Mouse (Mus musculus) bone marrow macrophage, adult 2 months (primary cell): ENCODE results near the gene Tacc2. TPM values are rescaled to one million over a fixed set of nuclear protein-coding genes. Genes with fewer than 3 reads are reported as not detected.

Source experiments
- H3K27ac ChIP-seq: 2 replicates; pipeline ENCODE4 v1.5.1; 2012; ENCODE audit warnings: low read depth, low read length; ENCODE audit not compliant: insufficient read depth
- H3K4me1 ChIP-seq: 2 replicates; pipeline ENCODE4 v1.6.1; 2012; ENCODE audit warnings: low read length; ENCODE audit not compliant: control insufficient read depth, insufficient read depth
- H3K4me3 ChIP-seq: 2 replicates; pipeline ENCODE4 v1.5.1; 2012; ENCODE audit warnings: mild to moderate bottlenecking, low read length, moderate library complexity; ENCODE audit not compliant: insufficient read depth
- CTCF ChIP-seq: IDR thresholded peaks from 2 replicates; pipeline ENCODE4 v1.5.1; 2012; ENCODE audit warnings: low read depth, mild to moderate bottlenecking, low read length, moderate library complexity
- POLR2A ChIP-seq: IDR thresholded peaks from 2 replicates; pipeline ENCODE4 v1.6.1; 2012; ENCODE audit warnings: mild to moderate bottlenecking, low read depth, low read length, borderline replicate concordance
- polyA plus RNA-seq: library from polyadenylated mRNA; stranded (reverse); fragments of >200 nt; gene quantifications from 2 replicates; pipeline ENCODE4 v1.2.4, GENCODE M21; 2012; ENCODE audit not compliant: missing spikeins, insufficient read depth, insufficient read length

Tacc2 gene
- polyA plus RNA-seq, 1 experiment = 2.9 TPM

DNA sequence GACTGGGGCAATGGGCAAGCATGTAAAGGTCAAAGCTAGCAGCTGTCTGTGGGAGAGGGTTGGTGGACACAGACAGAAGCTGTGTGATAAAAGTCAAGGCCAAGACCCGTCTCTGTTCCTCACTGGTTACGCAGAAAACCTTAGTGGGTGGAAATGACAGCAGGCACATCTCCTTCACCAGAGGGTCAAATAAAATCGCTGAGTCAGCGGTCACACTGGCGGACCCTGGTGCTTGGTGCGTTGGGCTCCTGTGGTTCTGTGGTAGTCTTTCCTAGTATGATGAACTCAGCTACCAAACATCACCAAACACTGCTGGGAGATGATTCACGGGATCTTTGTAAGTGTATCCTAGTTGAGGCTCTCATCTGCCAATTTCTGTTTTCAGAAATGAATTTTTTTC, 52.8 kb downstream of the Tacc2 start:
- H3K27ac ChIP-seq = no peak overlapping the region
- TF ChIP-seq POLR2A = no peak
- TF ChIP-seq CTCF = no peak
- no peak overlapping the region for H3K4me3 ChIP-seq
- peaks cover 21% of the 10 kb centered on the region for H3K4me1 ChIP-seq

- peaks cover 21% of the 10 kb centered on the region for H3K4me1 ChIP-seq
- TF ChIP-seq CTCF (no peak), POLR2A (no peak)
- H3K4me3 ChIP-seq = no peak overlapping the region
- no peak overlapping the region for H3K27ac ChIP-seq
These were observed 53.7 kb downstream of the Tacc2 start for GRCm38 (mm10) chr7:130630956-130631355.

GRCm38 (mm10) chr7:130631553-130632378, 54.5 kb downstream of the Tacc2 start:
- H3K27ac ChIP-seq = no peak overlapping the region
- no peak for TF ChIP-seq CTCF
- no peak for TF ChIP-seq POLR2A
- H3K4me3 ChIP-seq = no peak overlapping the region
- H3K4me1 ChIP-seq = peaks cover 23% of the 10 kb centered on the region

DNA sequence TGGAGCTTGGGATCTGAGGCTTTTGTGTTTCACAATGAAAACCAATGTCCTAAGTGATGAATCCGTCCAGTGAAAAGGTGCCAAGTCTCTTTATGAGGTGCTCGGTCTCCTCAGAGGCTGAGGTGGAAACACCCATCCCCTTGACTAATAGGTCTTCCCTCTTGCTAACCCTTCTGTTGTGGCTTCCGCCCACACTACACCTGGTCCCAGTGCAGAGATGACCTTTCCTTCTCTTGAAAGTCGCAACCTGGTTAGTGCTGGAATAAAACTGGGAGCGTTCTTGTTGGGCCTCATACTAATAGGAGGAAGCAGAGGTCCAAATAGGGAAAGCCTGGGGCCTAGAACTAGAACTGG, 55.1 kb downstream of the Tacc2 start:
- TF ChIP-seq CTCF = no peak
- no peak for TF ChIP-seq POLR2A
- Histone ChIP-seq H3K4me3 (no peak overlapping the region), H3K4me1 (peaks cover 23% of the 10 kb centered on the region), H3K27ac (no peak overlapping the region)

DNA sequence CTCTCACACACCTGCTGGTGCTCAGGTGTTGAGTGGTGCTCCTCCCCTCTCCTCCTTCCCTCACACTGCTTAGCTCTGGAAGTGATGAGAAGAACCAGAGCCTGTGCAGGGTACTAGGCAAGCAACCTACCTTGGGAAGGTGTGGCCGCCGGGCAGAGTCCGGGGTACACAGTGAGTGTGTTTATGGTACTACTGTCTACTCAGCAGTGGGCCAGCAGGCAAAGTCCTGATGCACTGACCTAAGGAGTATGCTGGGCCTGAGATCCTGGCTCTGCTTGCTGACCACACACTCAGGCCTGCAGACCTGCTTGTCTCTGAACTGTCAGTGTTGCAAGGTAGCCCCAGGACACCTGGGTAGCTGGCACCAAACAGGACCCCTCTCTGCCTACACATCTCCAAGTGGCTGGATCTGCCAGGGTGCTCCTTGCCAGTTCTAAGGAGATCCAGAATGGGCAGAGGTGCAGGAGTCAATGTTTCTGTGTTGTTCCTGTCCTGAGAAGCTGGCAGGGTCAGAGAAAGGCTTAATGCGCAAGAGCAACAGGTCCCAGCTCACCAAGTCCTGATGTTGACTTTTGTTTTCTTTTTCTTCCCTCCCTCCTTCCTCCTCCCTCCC, 57.1 kb downstream of the Tacc2 start:
- Histone ChIP-seq H3K4me3 (no peak overlapping the region), H3K4me1 (peaks cover 15% of the 10 kb centered on the region), H3K27ac (no peak overlapping the region)
- TF ChIP-seq POLR2A = no peak
- no peak for TF ChIP-seq CTCF

DNA sequence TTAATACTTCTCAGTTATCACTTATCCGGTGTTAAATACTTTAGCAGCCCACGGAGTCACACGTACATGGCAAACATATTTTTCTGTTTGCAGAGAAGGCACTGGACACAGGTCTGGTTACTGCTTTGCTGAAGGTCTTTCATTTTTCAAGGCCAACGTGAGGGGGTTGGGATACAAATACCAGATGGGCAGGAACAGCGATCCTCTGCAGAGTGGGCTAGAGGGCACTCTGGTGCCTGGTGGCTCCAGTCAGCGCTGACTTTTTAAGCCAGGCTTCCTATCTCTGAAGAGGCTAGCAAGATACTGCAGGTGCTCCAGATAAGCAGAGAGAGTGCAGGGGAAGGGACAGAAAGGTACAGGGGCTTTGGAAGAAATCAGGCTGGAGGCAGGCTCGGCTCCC, 58.0 kb downstream of the Tacc2 start:
- peaks cover 13% of the 10 kb centered on the region for H3K4me1 ChIP-seq
- TF ChIP-seq POLR2A (no peak), CTCF (no peak)
- no peak overlapping the region for H3K4me3 ChIP-seq
- H3K27ac ChIP-seq = no peak overlapping the region

DNA sequence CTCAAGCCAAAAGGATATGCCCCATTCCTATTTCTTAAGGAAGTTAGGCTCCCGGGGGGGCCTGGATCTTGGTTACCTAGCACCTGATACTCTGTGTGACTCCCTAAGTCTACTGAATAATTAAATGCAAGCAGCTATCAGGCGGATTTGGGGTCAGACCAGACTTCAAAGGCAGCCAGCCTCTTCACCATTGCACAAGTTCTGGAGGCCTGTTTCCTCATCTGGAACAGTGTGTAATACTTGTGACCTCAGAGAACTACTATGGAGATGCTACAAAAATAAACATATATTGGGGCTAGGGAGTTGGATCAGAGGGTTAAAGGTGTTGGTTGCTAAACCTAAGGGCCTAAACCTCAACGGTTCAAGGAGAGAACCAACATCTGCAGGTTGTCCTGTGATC, 59.0 kb downstream of the Tacc2 start:
- no peak overlapping the region for H3K27ac ChIP-seq
- H3K4me3 ChIP-seq = no peak overlapping the region
- H3K4me1 ChIP-seq = peaks cover 10% of the 10 kb centered on the region
- TF ChIP-seq CTCF (no peak), POLR2A (no peak)

DNA sequence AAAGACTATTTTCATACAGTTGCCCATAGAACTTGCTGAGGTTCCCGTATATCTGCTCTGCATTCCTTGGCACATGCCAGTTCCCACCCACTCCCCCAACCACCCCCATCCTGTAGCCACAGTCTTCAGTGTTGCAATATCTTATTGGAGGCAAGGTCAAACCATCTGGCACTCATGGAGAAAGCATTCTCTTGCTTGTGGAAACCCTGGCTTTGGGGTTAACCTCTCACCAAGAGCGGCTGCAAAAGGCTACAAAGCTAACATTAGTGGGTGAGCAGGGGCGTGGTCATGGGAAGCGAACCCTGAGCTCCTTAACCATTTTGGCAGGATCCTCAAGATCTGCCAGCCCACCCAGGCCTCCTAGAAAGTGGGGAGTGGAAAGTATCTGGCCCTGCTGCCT, 59.7 kb downstream of the Tacc2 start:
- Histone ChIP-seq H3K4me1 (peaks cover 9% of the 10 kb centered on the region), H3K4me3 (no peak overlapping the region), H3K27ac (no peak overlapping the region)
- TF ChIP-seq POLR2A = no peak
- no peak for TF ChIP-seq CTCF

DNA sequence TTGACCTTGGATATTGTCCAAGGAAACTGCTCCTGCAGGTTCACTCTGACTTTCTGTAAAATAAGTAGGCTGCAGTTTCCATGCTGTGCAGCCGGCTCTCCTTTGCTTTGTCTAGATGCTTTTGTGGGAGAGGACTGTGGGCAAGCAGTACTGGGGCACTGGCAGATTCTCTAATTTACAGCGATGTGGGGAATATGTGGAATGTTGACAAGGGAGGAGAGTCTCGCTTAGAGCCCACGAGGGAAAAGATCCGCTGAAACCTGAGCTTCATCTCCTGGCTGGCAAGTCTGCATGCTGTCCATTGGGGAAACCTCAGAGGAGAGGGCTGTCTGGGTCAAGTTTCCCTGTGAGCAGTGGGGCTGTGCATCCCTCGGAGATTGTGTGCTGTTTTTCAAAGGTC, 60.6 kb downstream of the Tacc2 start:
- no peak overlapping the region for H3K27ac ChIP-seq
- H3K4me3 ChIP-seq = no peak overlapping the region
- no peak for TF ChIP-seq CTCF
- TF ChIP-seq POLR2A = no peak
- H3K4me1 ChIP-seq = peaks cover 6% of the 10 kb centered on the region

DNA sequence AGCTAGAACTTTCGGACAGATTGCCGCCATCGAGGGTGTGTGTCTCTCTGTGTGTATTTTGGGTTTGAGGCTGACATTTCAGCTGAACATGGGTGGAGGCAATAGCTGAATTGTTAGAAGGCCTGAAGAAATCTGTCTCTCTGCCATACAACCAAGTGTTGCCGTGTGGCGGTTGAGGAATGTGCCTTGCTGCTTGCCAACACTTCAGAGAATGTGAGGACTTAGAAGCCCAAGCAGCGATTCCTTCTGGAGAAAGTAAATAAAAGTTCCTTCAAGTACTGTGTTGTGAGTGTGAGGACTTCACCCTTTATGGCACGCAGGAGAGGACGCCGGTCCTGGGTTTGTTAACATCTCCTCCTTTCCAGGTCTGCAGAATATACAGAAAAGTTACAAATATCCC, 63.4 kb downstream of the Tacc2 start:
- no peak for TF ChIP-seq POLR2A
- no peak for TF ChIP-seq CTCF
- H3K4me3 ChIP-seq = no peak overlapping the region
- peaks cover 8% of the 10 kb centered on the region for H3K4me1 ChIP-seq

More for the DNA sequence above, 63.4 kb downstream of the Tacc2 start:
- no peak overlapping the region for H3K27ac ChIP-seq
